Mouse (Mus musculus): ENCODE data around the gene Kif17.

DNA sequence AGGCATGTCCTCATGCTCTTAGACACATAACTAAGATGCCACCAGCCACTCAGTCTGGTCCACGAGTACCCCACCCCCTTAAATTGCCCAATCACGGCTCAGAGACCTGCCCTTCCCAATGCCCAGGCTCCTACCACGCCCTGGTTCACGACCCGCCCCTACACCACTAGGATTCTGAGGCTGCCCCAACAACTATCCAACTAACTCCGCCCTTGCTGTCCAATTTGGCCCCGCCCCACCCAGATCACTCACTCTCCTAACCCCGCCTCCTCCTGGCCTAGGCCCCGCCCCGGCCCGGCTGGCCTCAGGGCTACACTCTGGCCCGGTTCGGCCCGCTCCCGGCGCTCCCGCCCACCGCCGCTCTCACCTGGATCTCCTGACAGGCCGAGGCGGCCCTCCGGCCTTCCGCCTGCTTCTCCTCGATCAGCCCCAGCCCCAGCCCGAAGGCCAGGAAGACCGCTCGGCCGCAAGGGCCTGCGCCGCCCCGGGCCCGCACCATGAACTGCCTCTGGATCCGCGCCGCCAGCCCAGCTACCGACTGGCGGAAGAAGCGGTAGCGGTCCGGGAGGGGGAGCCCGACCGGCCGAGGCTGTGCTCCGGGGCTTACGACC, 75.3 kb downstream of the Kif17 start:
- TF ChIP-seq CTCF (IDR thresholded peaks at IDR 0.05; ENCODE audit: extremely low read depth, insufficient read depth, insufficient read length, insufficient replicate concordance) (no peak), POLR2A (IDR thresholded peaks at IDR 0.05; ENCODE audit: low read depth, low read length) (no peak)

Measured in spleen, adult 2 months (tissue).